Mouse (Mus musculus) bone marrow macrophage, adult 2 months (primary cell): ENCODE data around the gene Inpp5b. TPM values are rescaled to one million over a fixed set of nuclear protein-coding genes. Genes with fewer than 3 reads are reported as not detected.

ENCODE experiments used
- H3K27ac ChIP-seq: 2 replicates; pipeline ENCODE4 v1.5.1; 2012; ENCODE audit warnings: low read depth, low read length; ENCODE audit not compliant: insufficient read depth
- H3K4me1 ChIP-seq: 2 replicates; pipeline ENCODE4 v1.6.1; 2012; ENCODE audit warnings: low read length; ENCODE audit not compliant: control insufficient read depth, insufficient read depth
- H3K4me3 ChIP-seq: 2 replicates; pipeline ENCODE4 v1.5.1; 2012; ENCODE audit warnings: mild to moderate bottlenecking, low read length, moderate library complexity; ENCODE audit not compliant: insufficient read depth
- CTCF ChIP-seq: IDR thresholded peaks from 2 replicates; pipeline ENCODE4 v1.5.1; 2012; ENCODE audit warnings: low read depth, mild to moderate bottlenecking, low read length, moderate library complexity
- POLR2A ChIP-seq: IDR thresholded peaks from 2 replicates; pipeline ENCODE4 v1.6.1; 2012; ENCODE audit warnings: mild to moderate bottlenecking, low read depth, low read length, borderline replicate concordance
- polyA plus RNA-seq: library from polyadenylated mRNA; stranded (reverse); fragments of >200 nt; gene quantifications from 2 replicates; pipeline ENCODE4 v1.2.4, GENCODE M21; 2012; ENCODE audit not compliant: missing spikeins, insufficient read depth, insufficient read length

The Inpp5b gene
- polyA plus RNA-seq, 1 experiment: 33.8 TPM

GRCm38 (mm10) chr4:124742839-124743238, 1.2 kb downstream of the Inpp5b start:
- Histone ChIP-seq H3K4me3 (no peak overlapping the region), H3K27ac (no peak overlapping the region), H3K4me1 (peaks cover 30% of the 10 kb centered on the region)
- TF ChIP-seq POLR2A (no peak), CTCF (no peak)

- TF ChIP-seq CTCF: no peak
- no peak for TF ChIP-seq POLR2A
Measured at GRCm38 (mm10) chr4:124746577-124746976, 4.9 kb downstream of the Inpp5b start.

GRCm38 (mm10) chr4:124747851-124748250, 6.2 kb downstream of the Inpp5b start:
- Histone ChIP-seq H3K4me3 (no peak overlapping the region), H3K4me1 (peaks cover 18% of the 10 kb centered on the region), H3K27ac (no peak overlapping the region)
- TF ChIP-seq CTCF (no peak), POLR2A (no peak)

More at GRCm38 (mm10) chr4:124746577-124746976, 4.9 kb downstream of the Inpp5b start:
- H3K4me1 ChIP-seq: peaks cover 20% of the 10 kb centered on the region
- no peak overlapping the region for H3K4me3 ChIP-seq
- H3K27ac ChIP-seq: no peak overlapping the region

- Histone ChIP-seq H3K4me3 (peak overlapping the region; percentile 91), H3K4me1 (peaks cover 29% of the 10 kb centered on the region), H3K27ac (no peak overlapping the region)
- TF ChIP-seq CTCF: no peak
- TF ChIP-seq POLR2A: no peak
Measured at GRCm38 (mm10) chr4:124751300-124752250, 9.9 kb downstream of the Inpp5b start.

GRCm38 (mm10) chr4:124752281-124753199, 10.9 kb downstream of the Inpp5b start:
- Histone ChIP-seq H3K4me3 (peak overlapping the region; percentile 91), H3K27ac (no peak overlapping the region), H3K4me1 (peaks cover 29% of the 10 kb centered on the region)
- no peak for TF ChIP-seq POLR2A
- TF ChIP-seq CTCF: no peak

GRCm38 (mm10) chr4:124755526-124755925, 13.9 kb downstream of the Inpp5b start:
- Histone ChIP-seq H3K4me3 (no peak overlapping the region), H3K4me1 (peaks cover 18% of the 10 kb centered on the region), H3K27ac (no peak overlapping the region)
- no peak for TF ChIP-seq CTCF
- TF ChIP-seq POLR2A: no peak

- TF ChIP-seq POLR2A (no peak), CTCF (no peak)
- Histone ChIP-seq H3K27ac (no peak overlapping the region), H3K4me1 (peaks cover 20% of the 10 kb centered on the region), H3K4me3 (no peak overlapping the region)
Measured at GRCm38 (mm10) chr4:124759305-124759811, 17.7 kb downstream of the Inpp5b start.

- no peak overlapping the region for H3K4me3 ChIP-seq
- peaks cover 17% of the 10 kb centered on the region for H3K4me1 ChIP-seq
- no peak overlapping the region for H3K27ac ChIP-seq
- TF ChIP-seq POLR2A (no peak), CTCF (no peak)
Measured at GRCm38 (mm10) chr4:124761201-124761600, 19.6 kb downstream of the Inpp5b start.

- Histone ChIP-seq H3K4me1 (peaks cover 19% of the 10 kb centered on the region), H3K27ac (no peak overlapping the region), H3K4me3 (no peak overlapping the region)
- no peak for TF ChIP-seq POLR2A
- TF ChIP-seq CTCF: no peak
Measured at GRCm38 (mm10) chr4:124762858-124763452, 21.3 kb downstream of the Inpp5b start.
